Mouse (Mus musculus): ENCODE results near the gene Myh1.

DNA sequence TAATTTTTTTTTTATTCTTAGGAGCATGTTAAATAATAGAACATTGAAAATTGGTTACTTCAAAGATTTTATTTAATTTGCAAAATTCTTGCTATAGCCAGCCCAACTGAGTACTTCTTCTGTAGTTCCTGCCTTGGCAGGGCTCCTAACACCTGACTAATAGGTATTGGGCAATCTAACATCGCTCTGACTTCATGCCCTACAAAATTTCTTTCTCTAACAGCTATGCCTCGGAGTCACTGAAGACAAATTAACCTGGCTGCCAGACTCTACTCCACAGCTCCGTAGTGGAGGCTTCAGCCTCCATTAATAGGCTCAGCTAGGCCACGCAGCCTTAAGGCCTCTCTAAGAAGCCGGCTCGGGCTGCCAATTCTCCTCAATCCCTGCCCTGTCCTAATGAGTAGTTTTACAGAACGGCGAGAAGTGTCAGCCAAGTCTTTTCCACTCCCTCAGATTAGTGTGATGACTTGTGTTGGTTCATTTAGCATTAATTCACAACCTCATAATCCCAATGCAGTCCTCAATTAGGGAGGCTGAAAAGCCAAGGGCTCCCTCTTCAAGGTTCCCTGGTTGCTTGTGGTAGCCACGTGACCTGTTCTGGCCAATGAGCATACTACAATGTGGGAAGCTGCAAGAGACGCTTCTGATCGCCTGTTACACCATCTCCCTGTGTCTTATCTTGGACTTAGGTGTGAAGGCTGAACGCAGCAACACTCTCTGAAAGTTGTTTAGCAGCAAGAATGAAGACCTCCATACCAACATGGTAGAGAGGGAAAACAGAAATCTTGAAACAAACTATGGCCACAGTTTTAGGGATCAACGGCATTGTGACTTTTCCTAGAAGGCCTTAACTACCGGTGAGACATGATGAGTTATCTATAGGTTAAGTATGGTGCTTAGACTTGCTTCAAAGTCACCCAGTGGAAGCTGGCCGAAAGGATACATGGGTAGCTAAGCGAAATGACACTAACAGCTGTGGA is 47.9 kb upstream of the Myh1 start:
- no peak for TF ChIP-seq CTCF (IDR thresholded peaks at IDR 0.05; ENCODE audit: borderline replicate concordance, insufficient read depth, low read length)
- no peak for TF ChIP-seq POLR2A (IDR thresholded peaks at IDR 0.05; ENCODE audit: low read depth, low read length)

All from embryonic fibroblast, embryonic 13.5 days (primary cell).